Mouse (Mus musculus) thymus, adult 2 months (tissue): Measurements from ENCODE around the gene Gcc2.
"Not testable (repeated sequence)": the region's sequence is repeated elsewhere in the genome, so short reads cannot be mapped to it uniquely, and the experiment has no call there.

Experiments used
- CTCF ChIP-seq: fragments of 200-500 bp; IDR thresholded peaks from 2 replicates; pipeline ENCODE4 v1.5.1; 2012; ENCODE audit warnings: mild to moderate bottlenecking, control low read depth, low read length, moderate library complexity, borderline replicate concordance; ENCODE audit not compliant: control insufficient read depth, poor library complexity, insufficient read depth; ENCODE audit errors: extremely low read depth
- POLR2A ChIP-seq: fragments of 200-500 bp; IDR thresholded peaks from 2 replicates; pipeline ENCODE4 v1.6.1; 2012; ENCODE audit warnings: mild to moderate bottlenecking, low read length, control low read depth, moderate library complexity; ENCODE audit not compliant: control insufficient read depth, poor library complexity, insufficient read depth; ENCODE audit errors: extremely low read depth

DNA sequence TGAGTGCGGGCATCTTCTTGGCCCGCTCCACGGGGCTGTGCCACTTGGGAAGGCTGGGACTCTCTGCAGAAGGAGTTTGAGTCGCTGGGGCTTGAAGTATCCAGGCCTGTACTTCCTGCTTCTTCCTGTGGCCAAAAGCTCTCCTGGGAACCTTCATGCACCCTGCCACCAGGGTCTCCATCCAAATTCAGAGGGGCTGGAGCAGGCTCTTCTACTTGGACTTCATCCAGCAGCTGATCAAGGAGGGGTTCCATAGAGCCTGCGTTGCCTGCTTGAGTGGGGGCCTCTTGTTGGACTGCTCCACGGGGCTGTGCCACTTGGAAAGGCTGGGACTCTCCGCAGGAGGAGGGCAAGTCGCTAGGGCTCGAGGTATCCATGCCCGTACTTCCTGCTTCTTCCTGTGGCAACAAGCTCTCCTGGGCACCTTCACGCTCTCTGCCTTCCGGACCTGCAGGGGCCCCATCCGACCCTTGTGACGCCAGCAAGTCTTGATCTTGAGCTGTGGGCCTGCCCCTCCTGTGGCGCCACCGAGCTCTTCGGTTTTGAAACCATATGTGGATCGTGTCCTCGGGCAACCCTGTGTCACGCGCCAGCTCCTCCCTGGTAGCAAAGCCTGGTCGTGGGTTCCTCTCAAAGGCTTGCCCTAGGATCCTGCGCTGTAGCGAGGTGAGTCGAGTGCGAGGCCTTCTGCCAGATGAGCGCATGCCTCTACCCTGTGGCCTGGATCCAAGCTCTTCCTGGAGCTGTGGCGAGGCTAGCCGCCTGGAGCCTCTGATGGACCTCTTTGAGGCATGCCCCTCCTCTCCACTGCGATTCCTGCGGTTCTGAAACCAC lies 31.1 kb upstream of the Gcc2 start:
- not testable (repeated sequence) for TF ChIP-seq CTCF
- TF ChIP-seq POLR2A: 0 out of 2 replicates have a peak, but pooled peaks have one; percentile 9
